Mouse (Mus musculus) G1E-ER4 (cell line): ENCODE results near the gene Panx2. TPM values are rescaled to one million over a fixed set of nuclear protein-coding genes. Genes with fewer than 3 reads are reported as not detected.

Source experiments
- GATA1 ChIP-seq: IDR thresholded peaks from one replicate; pipeline ENCODE4 v1.8.0; 2012; ENCODE audit warnings: low read length, inconsistent platforms
- polyA plus RNA-seq: library from polyadenylated mRNA; stranded (reverse); fragments of >175 nt; gene quantifications from 2 replicates; pipeline ENCODE4 v1.2.3, GENCODE M21; 2012

Panx2 gene
- polyA plus RNA-seq, 1 experiment, result not detected

- no peak for TF ChIP-seq GATA1
Measured at GRCm38 (mm10) chr15:89097450-89097849, 37.9 kb downstream of the Panx2 start.

- TF ChIP-seq GATA1, result no peak
Measured at GRCm38 (mm10) chr15:89098616-89099015, 39.1 kb downstream of the Panx2 start.

DNA sequence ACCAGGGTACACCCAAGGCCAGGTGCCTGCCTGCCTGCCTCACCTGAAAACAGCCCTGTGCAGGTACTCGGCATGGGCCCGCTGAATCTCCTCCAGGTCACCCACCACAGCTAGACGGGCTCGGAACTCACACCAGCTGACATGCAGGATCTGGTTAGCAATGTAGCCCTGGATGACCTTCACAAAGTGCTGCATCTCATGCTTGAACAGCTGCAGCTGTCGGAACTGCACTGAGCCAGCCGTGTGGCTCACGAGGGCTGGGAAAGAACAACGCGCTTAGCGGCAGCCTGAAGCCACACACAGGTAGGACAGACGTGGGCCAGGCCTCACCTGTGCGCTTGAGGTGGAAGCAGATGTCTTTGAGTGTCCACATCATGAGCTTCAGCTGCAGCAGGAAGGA, 41.3 kb downstream of the Panx2 start:
- no peak for TF ChIP-seq GATA1

GRCm38 (mm10) chr15:89102646-89103045, 43.1 kb downstream of the Panx2 start:
- TF ChIP-seq GATA1, result no peak

DNA sequence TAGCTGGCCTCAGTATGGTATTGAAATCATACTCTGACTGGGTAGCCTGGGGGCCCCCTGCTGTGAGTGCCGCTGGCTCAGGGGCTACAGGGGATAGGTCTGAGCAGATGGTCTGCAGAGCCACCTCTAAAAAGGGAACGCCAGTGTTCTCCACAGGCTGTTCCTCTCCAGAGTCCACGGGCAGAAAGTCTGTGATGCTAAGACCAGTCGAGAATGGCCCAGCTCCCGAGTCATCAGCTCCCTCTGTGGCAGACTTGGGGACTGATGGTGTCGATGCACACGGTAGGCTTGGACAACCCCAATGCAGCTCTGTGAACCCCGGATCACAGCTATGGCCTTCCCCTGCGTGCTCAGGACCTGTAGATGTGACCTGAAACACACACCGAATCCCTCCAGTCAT, 44.4 kb downstream of the Panx2 start:
- no peak for TF ChIP-seq GATA1

- no peak for TF ChIP-seq GATA1
Measured at GRCm38 (mm10) chr15:89104425-89104824, 44.9 kb downstream of the Panx2 start.

GRCm38 (mm10) chr15:89106073-89106472, 46.5 kb downstream of the Panx2 start:
- no peak for TF ChIP-seq GATA1

- no peak for TF ChIP-seq GATA1
Measured at GRCm38 (mm10) chr15:89106976-89107375, 47.4 kb downstream of the Panx2 start.

DNA sequence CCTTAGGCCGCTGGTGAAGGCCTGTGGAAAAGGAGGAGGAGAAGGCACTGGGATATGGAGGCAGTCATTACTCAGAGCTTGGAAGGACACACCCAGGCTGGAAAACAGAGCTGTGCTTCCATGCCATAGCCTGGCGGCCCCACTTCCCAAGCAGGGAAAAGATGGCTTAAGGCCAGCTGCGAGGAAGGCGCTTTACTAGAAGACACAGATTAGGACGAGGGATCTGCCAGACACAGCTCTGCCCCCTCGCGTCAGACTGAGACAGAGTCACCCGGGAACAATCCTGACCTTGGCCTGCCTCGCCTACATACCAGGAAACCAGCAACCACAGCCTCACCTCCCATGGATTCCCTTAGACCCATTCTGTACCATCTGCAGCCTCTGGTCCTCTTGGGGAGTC, 50.6 kb downstream of the Panx2 start:
- no peak for TF ChIP-seq GATA1

DNA sequence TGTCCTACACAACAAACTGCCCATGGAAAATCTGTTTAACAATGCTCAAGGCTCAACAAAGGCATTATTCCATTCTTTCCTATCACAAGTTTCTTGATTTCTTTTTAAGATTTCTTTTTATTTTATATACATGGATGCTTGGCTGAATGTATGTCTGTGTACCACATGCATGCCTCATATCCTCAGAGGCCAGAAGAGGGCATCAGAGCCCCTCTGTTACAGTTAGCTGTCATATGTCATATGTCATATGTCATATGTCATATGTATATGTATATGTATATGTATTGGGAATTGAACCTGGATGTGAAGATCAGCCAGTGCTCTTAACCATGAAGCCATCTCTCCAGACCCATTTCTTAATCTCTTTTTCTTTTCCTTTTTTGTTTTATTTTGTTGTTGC, 58.5 kb downstream of the Panx2 start:
- no peak for TF ChIP-seq GATA1

GRCm38 (mm10) chr15:89122649-89123366, 63.3 kb downstream of the Panx2 start, which contains the start of gene Tubgcp6:
TSS of gene Tubgcp6 (minus strand) at chr15:89123112.
- no peak for TF ChIP-seq GATA1

Other genes starting within 250 kb of the Panx2 start
- gene Alg12, start 240.4 kb upstream of the Panx2 start, polyA plus RNA-seq, result 0.90 and 4.4 TPM in 2 replicates
- 15.2 and 20.0 TPM in 2 replicates for gene Creld2, start 240.1 kb upstream of the Panx2 start, polyA plus RNA-seq
- gene Pim3, start 197.5 kb upstream of the Panx2 start, polyA plus RNA-seq, result not detected in 2 replicates
- not detected in 2 replicates for gene Ttll8, start 105.3 kb upstream of the Panx2 start, polyA plus RNA-seq
- gene Mlc1, start 80.7 kb upstream of the Panx2 start, polyA plus RNA-seq, result not detected in 2 replicates
- not detected in 2 replicates for gene Mov10l1, start 76.8 kb upstream of the Panx2 start, polyA plus RNA-seq
- 62.9 and 74.4 TPM in 2 replicates for gene Trabd, start 15.4 kb downstream of the Panx2 start, polyA plus RNA-seq
- gene Selenoo, start 29.4 kb downstream of the Panx2 start, polyA plus RNA-seq, result 15.8 and 19.7 TPM in 2 replicates
- 37.9 and 40.3 TPM in 2 replicates for gene Tubgcp6, start 63.4 kb downstream of the Panx2 start, polyA plus RNA-seq
- 8.5 and 18.1 TPM in 2 replicates for gene Hdac10, start 69.0 kb downstream of the Panx2 start, polyA plus RNA-seq
- not detected in 2 replicates for gene Mapk12, start 81.0 kb downstream of the Panx2 start, polyA plus RNA-seq
- gene Mapk11, start 89.9 kb downstream of the Panx2 start, polyA plus RNA-seq, result not detected in 2 replicates
- gene Plxnb2, start 121.1 kb downstream of the Panx2 start, polyA plus RNA-seq, result 0.01 TPM in 1 of 2 replicates, not detected in the other
- 5.3 and 7.2 TPM in 2 replicates for gene Dennd6b, start 136.8 kb downstream of the Panx2 start, polyA plus RNA-seq
- gene Ppp6r2, start 151.8 kb downstream of the Panx2 start, polyA plus RNA-seq, result 200 and 336 TPM in 2 replicates